Mouse (Mus musculus) brain, embryonic 14.5 days (tissue): ENCODE measurements at regions not wholly inside any gene's neighbourhood (a gene's known extent, or its start where the extent isn't known, plus 50 kb on each side); places are given as distances from the start of the nearest gene placed in this dataset.

Experiments
- CTCF ChIP-seq: fragments of 200-500 bp; IDR thresholded peaks from 2 replicates; pipeline ENCODE4 v1.5.1; 2012; ENCODE audit warnings: inconsistent platforms, mild to moderate bottlenecking, moderate library complexity, borderline replicate concordance; ENCODE audit not compliant: insufficient read depth, insufficient read length; ENCODE audit errors: extremely low read depth
- POLR2A ChIP-seq: fragments of 200-500 bp; IDR thresholded peaks from 2 replicates; pipeline ENCODE4 v1.6.1; 2012; ENCODE audit warnings: mild to moderate bottlenecking, inconsistent platforms, borderline replicate concordance; ENCODE audit not compliant: poor library complexity, insufficient read depth, insufficient read length, severe bottlenecking; ENCODE audit errors: extremely low read depth

DNA sequence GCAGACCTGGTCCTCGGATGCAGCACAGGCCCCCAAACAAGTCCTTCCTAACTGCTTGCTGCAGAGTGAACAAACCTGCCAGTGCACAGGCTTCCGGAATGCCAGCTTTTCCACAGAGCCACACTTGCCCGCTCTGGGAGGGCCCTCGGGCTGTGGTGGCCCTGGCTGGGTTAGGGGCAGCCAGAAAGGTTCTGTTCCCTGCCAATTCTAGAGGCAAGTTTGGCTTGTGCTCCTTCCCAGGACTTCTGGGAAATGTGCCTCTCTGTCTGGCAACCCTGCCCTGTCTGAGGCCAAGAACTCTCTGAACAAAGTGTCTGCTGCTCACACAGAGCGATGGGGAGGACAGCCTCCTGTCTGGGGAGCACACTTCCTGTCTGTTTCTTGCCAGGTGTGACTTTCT is 66.4 kb downstream of the Xrcc2 start:
- TF ChIP-seq POLR2A = no peak
- no peak for TF ChIP-seq CTCF
